Comparison of ENCODE assay signal across 8 mouse cellular contexts in genomic region chr12:59129592-59129991, GRCm38 (mm10). TPM values are rescaled to one million over a fixed set of nuclear protein-coding genes. Genes with fewer than 3 reads are reported as not detected.
DNase-seq lines count a peak whose midpoint lies in the region; ATAC-seq and TF ChIP-seq lines count a peak whose summit lies in the region.

No protein-coding gene starts in this region.

- H3K4me1 ChIP-seq in MEL (ENCODE audit: control insufficient read depth in 1 of 2, insufficient read depth in 2 of 2, low read length in 2 of 2), result peaks cover 2 to 8% of the 10 kb centered on the region in 2 experiments; a peak in 1 of 4 replicates
- peaks cover 28% of the 10 kb centered on the region for H3K4me1 ChIP-seq in embryonic facial prominence, embryonic 10.5 days
- peaks cover 25% of the 10 kb centered on the region for H3K4me1 ChIP-seq in heart, embryonic 12.5 days (replicated peaks)
- H3K4me1 ChIP-seq in kidney, embryonic 16.5 days (ENCODE audit: insufficient read depth, low read length), result peaks cover 21% of the 10 kb centered on the region

- peak; percentile 41 to 86 for DNase-seq in adrenal gland, adult (ENCODE audit: inconsistent age in 2 of 2, low spot score in 1 of 2)
- no peak for DNase-seq in adrenal gland, postnatal 4 days (ENCODE audit: low spot score in 2 of 2)
- peak; percentile 62 for DNase-seq in MEL (ENCODE audit: low read depth, low spot score)
- peak; percentile 54 for DNase-seq in embryonic facial prominence, embryonic 10.5 days (ENCODE audit: low spot score)
- peak; percentile 62 for DNase-seq in lung, postnatal 10 days
- DNase-seq in splenic B cell, adult 2 months (ENCODE audit: low read depth, low spot score), result peak; percentile 35

- H3K9ac ChIP-seq in MEL (ENCODE audit: control insufficient read depth, low read depth, low read length, poor library complexity, severe bottlenecking), result no peak overlapping the region
- peak overlapping the region; percentile 67 for H3K9ac ChIP-seq in heart, embryonic 12.5 days
- peak overlapping the region; percentile 53; the same call in 1 of the 2 replicates for H3K9ac ChIP-seq in kidney, embryonic 16.5 days (replicated peaks; ENCODE audit: low read length)

- no peak for TF ChIP-seq POLR2A in MEL (IDR thresholded peaks at IDR 0.05; ENCODE audit: control insufficient read depth in 1 of 2, insufficient read depth in 1 of 2, low read depth in 1 of 2, low read length in 2 of 2, poor library complexity in 1 of 2)

- H3K9me3 ChIP-seq in MEL (replicated peaks; ENCODE audit: insufficient read depth, low read length), result no peaks in the 10 kb centered on the region
- no peaks in the 10 kb centered on the region for H3K9me3 ChIP-seq in embryonic facial prominence, embryonic 10.5 days
- 0 out of 2 replicates have a peak, but pooled peaks cover 3% of the 10 kb centered on the region for H3K9me3 ChIP-seq in heart, embryonic 12.5 days (replicated peaks)
- no peaks in the 10 kb centered on the region for H3K9me3 ChIP-seq in kidney, embryonic 16.5 days (ENCODE audit: low read length)

- 23% methylated on average over 6 of the region's 6 CpGs for WGBS in embryonic facial prominence, embryonic 10.5 days
- WGBS in heart, embryonic 12.5 days, result 16% methylated on average over 6 of the region's 6 CpGs
- WGBS in kidney, embryonic 16.5 days, result 8% methylated on average over 6 of the region's 6 CpGs

- peak overlapping the region in 1 of 2 experiments; percentile 35; a peak in 1 of 4 replicates for H3K4me3 ChIP-seq in MEL (ENCODE audit: control insufficient read depth in 1 of 2, insufficient read depth in 1 of 2, low read depth in 2 of 2, low read length in 2 of 2)
- H3K4me3 ChIP-seq in embryonic facial prominence, embryonic 10.5 days, result peak overlapping the region; percentile 83
- peak overlapping the region; percentile 60 for H3K4me3 ChIP-seq in heart, embryonic 12.5 days
- H3K4me3 ChIP-seq in kidney, embryonic 16.5 days (ENCODE audit: low read length), result peak overlapping the region; percentile 64

- ATAC-seq in heart, embryonic 12.5 days (ENCODE audit: insufficient number of reproducible peaks, low FRiP score), result no peak
- peak; percentile 28; the same call in 1 of the 2 replicates for ATAC-seq in kidney, embryonic 16.5 days (ENCODE audit: low FRiP score, low TSS enrichment)

- no peak for TF ChIP-seq RAD21 in MEL (IDR thresholded peaks at IDR 0.05; ENCODE audit: low read depth, low read length)

- no peaks in the 10 kb centered on the region for H3K27me3 ChIP-seq in MEL (ENCODE audit: control insufficient read depth in 1 of 2, insufficient read depth in 2 of 2, low read length in 2 of 2)
- no peaks in the 10 kb centered on the region for H3K27me3 ChIP-seq in embryonic facial prominence, embryonic 10.5 days (replicated peaks; ENCODE audit: low read depth, poor library complexity, severe bottlenecking)
- H3K27me3 ChIP-seq in heart, embryonic 12.5 days (replicated peaks), result no peaks in the 10 kb centered on the region
- H3K27me3 ChIP-seq in kidney, embryonic 16.5 days (ENCODE audit: insufficient read depth, low read length), result no peaks in the 10 kb centered on the region
- no peaks in the 10 kb centered on the region for H3K27me3 ChIP-seq in splenic B cell, adult 2 months (ENCODE audit: control insufficient read depth, insufficient read depth, low read length, poor library complexity, severe bottlenecking)

- peak overlapping the region; percentile 67 for H3K4me2 ChIP-seq in heart, embryonic 12.5 days
- peak overlapping the region; percentile 67 for H3K4me2 ChIP-seq in kidney, embryonic 16.5 days (replicated peaks; ENCODE audit: low read depth, low read length)

- TF ChIP-seq EP300 in MEL (IDR thresholded peaks at IDR 0.05; ENCODE audit: low read depth in 1 of 2, low read length in 2 of 2), result 0 out of 4 replicates have a peak, but pooled peaks of 1 of the 2 experiments have one; percentile 12

- TF ChIP-seq CTCF in MEL (IDR thresholded peaks at IDR 0.05 in 2 of 3, conservative IDR thresholded peaks at IDR 0.05 in 1 of 3; ENCODE audit: control insufficient read depth in 1 of 3, insufficient read depth in 1 of 3, low read depth in 2 of 3, low read length in 3 of 3, poor library complexity in 1 of 3, severe bottlenecking in 1 of 3), result 0 out of 6 replicates have a peak, but pooled peaks of 1 of the 3 experiments have one; percentile 5

- peaks cover 0 to 17% of the 10 kb centered on the region in 2 experiments; a peak in 2 of 4 replicates for H3K36me3 ChIP-seq in MEL (ENCODE audit: control insufficient read depth in 1 of 2, insufficient read depth in 2 of 2, low read length in 2 of 2)
- peaks cover 8% of the 10 kb centered on the region; the same call in 1 of the 2 replicates for H3K36me3 ChIP-seq in embryonic facial prominence, embryonic 10.5 days (replicated peaks)
- no peaks in the 10 kb centered on the region for H3K36me3 ChIP-seq in heart, embryonic 12.5 days
- H3K36me3 ChIP-seq in kidney, embryonic 16.5 days (ENCODE audit: insufficient read depth, low read length), result no peaks in the 10 kb centered on the region
- H3K36me3 ChIP-seq in splenic B cell, adult 2 months (ENCODE audit: control insufficient read depth, insufficient read depth, low read length, poor library complexity, severe bottlenecking), result no peaks in the 10 kb centered on the region; the same call in 1 of the 2 replicates

- H3K27ac ChIP-seq in MEL (ENCODE audit: control insufficient read depth, low read depth, low read length), result no peak overlapping the region
- no peak overlapping the region for H3K27ac ChIP-seq in embryonic facial prominence, embryonic 10.5 days (replicated peaks)
- peak overlapping the region; percentile 79 for H3K27ac ChIP-seq in heart, embryonic 12.5 days (ENCODE audit: poor library complexity, severe bottlenecking)
- peak overlapping the region; percentile 64 for H3K27ac ChIP-seq in kidney, embryonic 16.5 days (ENCODE audit: low read length)

- peaks cover 36% of the 10 kb centered on the region for H3K79me2 ChIP-seq in MEL (ENCODE audit: control insufficient read depth, insufficient read depth, low read length, poor library complexity)

TF ChIP-seq in MEL, 35 proteins besides CTCF, POLR2A, EP300 and RAD21:
- TF ChIP-seq MXI1 (IDR thresholded peaks at IDR 0.05; ENCODE audit: low read depth, low read length) (no peak), USF1 (IDR thresholded peaks at IDR 0.05; ENCODE audit: low read depth, low read length) (no peak), ETS1 (IDR thresholded peaks at IDR 0.05; ENCODE audit: low read depth, low read length) (no peak), GATA1 (IDR thresholded peaks at IDR 0.05; ENCODE audit: low read depth, low read length) (no peak), ZMIZ1 (IDR thresholded peaks at IDR 0.05; ENCODE audit: low read depth, low read length) (no peak), ZNF384 (IDR thresholded peaks at IDR 0.05; ENCODE audit: low read depth, low read length) (peak; percentile 7; the same call in 1 of the 2 replicates), RCOR1 (IDR thresholded peaks at IDR 0.05; ENCODE audit: low read depth, low read length) (0 out of 2 replicates have a peak, but pooled peaks have one; percentile 39), TAL1 (IDR thresholded peaks at IDR 0.05; ENCODE audit: low read length) (no peak), CHD1 (IDR thresholded peaks at IDR 0.05; ENCODE audit: low read depth, low read length) (no peak), KAT2A (conservative IDR thresholded peaks at IDR 0.05; ENCODE audit: low read depth, low read length) (no peak), HCFC1 (IDR thresholded peaks at IDR 0.05; ENCODE audit: low read depth, low read length) (peak; percentile 52; the same call in 1 of the 2 replicates), SIN3A (IDR thresholded peaks at IDR 0.05; ENCODE audit: low read length) (peak; percentile 66), POLR2AphosphoS2 (IDR thresholded peaks at IDR 0.05; ENCODE audit: low read length) (no peak), ZKSCAN1 (IDR thresholded peaks at IDR 0.05; ENCODE audit: low read depth, low read length) (peak; percentile 67; the same call in 1 of the 2 replicates)
TF ChIP-seq in MEL: peak in this region for 5.

RNA-seq across cellular contexts. Expression of gene Mia2, which starts 34.0 kb away (rescaled TPM):
- total RNA-seq in adrenal gland, postnatal 4 days (2021), result 10 to 100 TPM; 72.0 to 78.0 TPM
- 103 and 134 TPM in 2 replicates for total RNA-seq in MEL (2012; rRNA removed)
- 100 to 1,000 TPM in 1 of 2 experiments, not detected in 1; 175 TPM for polyA plus RNA-seq in MEL (2012; ENCODE audit: insufficient read depth in 1 of 2, insufficient read length in 2 of 2, low read depth in 1 of 2, low replicate concordance in 2 of 2, missing spikeins in 1 of 2)
- 45.2 and 47.0 TPM in 2 replicates for polyA plus RNA-seq in embryonic facial prominence, embryonic 10.5 days (2016; fragmentation: Nextera tagmentation; extraction: Ambion mirVana)
- 46.2 and 48.5 TPM in 2 replicates for polyA plus RNA-seq in heart, embryonic 12.5 days (2016; fragmentation: Nextera tagmentation; extraction: Ambion mirVana)
- polyA plus RNA-seq in kidney, embryonic 16.5 days (2015; fragmentation: Nextera tagmentation; extraction: Ambion mirVana), result 68.5 and 72.8 TPM in 2 replicates

Comparison
In these comparisons a context has a peak if more than half of its experiments do, and no peak if none do; other contexts are left out.
1. DNase-seq: peak in adrenal gland, adult (2 of 2), MEL (single experiment), embryonic facial prominence, embryonic 10.5 days (single experiment), lung, postnatal 10 days (single experiment) and splenic B cell, adult 2 months (single experiment); none in adrenal gland, postnatal 4 days (0 of 2).
2. H3K27ac ChIP-seq: peak in heart, embryonic 12.5 days (single experiment) and kidney, embryonic 16.5 days (single experiment); none in MEL (single experiment) and embryonic facial prominence, embryonic 10.5 days (single experiment).